Mouse (Mus musculus): ENCODE results near the gene Arfgef2. TPM values are rescaled to one million over a fixed set of nuclear protein-coding genes. Genes with fewer than 3 reads are reported as not detected.

The Arfgef2 gene
- polyA plus RNA-seq, 1 experiment from 2014 or later: 4.6 TPM

DNA sequence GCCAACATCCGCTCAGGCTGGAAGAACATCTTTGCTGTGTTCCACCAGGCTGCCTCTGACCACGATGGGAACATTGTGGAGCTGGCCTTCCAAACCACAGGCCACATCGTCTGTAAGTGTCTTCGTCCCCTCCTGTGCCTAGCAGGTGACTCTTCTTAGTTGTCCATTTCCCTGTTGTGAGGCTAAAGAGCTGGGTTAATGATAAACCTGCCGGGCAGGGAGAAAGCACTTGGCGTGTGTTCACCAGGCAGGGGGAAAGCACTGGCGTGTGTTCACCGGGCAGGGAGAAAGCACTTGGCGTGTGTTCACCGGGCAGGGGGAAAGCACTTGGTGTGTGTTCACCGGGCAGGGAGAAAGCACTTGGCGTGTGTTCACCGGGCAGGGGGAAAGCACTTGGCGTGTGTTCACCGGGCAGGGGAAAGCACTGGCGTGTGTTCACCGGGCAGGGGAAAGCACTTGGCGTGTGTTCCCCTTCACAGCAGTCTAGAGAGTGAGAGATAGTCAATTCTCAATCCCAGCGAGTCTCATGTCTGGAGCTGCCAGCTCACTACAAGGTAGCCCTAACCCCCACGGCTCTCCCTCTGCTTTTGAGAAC, 65.0 kb downstream of the Arfgef2 start:
- H3K4me2 ChIP-seq: no peak overlapping the region
- H3K36me3 ChIP-seq: peaks cover 92% of the 10 kb centered on the region
- H3K9me3 ChIP-seq: no peaks in the 10 kb centered on the region
- no peaks in the 10 kb centered on the region for H3K27me3 ChIP-seq
- no peaks in the 10 kb centered on the region for H3K4me1 ChIP-seq
- no peak overlapping the region for H3K9ac ChIP-seq
- H3K27ac ChIP-seq: no peak overlapping the region
- WGBS: 92% methylated on average over 20 of the region's 20 CpGs
- H3K4me3 ChIP-seq: no peak overlapping the region
- no peak for ATAC-seq (ENCODE audit: insufficient number of reproducible peaks, low FRiP score, low TSS enrichment, low read depth)

DNA sequence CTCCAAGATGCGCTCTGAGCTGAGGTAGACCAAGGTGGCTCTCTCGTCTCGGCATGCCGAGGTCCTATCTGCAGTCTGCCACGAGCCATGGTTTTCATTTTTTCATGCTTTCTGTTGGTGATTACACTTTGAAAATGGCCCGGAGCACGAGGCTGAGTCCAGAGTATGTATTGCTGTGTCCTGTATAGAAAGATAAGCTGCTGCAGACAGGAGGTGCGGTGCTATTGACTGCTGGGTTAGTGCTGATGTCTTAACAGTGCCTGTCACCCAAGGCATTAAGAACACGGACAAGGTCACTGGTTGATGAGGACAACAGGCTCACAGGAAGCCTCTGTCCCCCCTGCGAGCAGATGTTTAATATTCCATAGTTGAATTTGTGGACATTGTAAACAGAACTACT, 65.5 kb downstream of the Arfgef2 start:
- Histone ChIP-seq H3K36me3 (peaks cover 86% of the 10 kb centered on the region), H3K9ac (no peak overlapping the region), H3K27me3 (no peaks in the 10 kb centered on the region), H3K4me2 (no peak overlapping the region), H3K4me1 (no peaks in the 10 kb centered on the region), H3K9me3 (no peaks in the 10 kb centered on the region), H3K27ac (no peak overlapping the region), H3K4me3 (no peak overlapping the region)
- 90% methylated on average over 10 of the region's 10 CpGs for WGBS
- no peak for ATAC-seq (ENCODE audit: insufficient number of reproducible peaks, low FRiP score, low TSS enrichment, low read depth)

- Histone ChIP-seq H3K9me3 (no peaks in the 10 kb centered on the region), H3K9ac (no peak overlapping the region), H3K27ac (0 out of 2 replicates have a peak overlapping the region, but pooled peaks have one; percentile 55), H3K4me3 (no peak overlapping the region), H3K4me2 (no peak overlapping the region), H3K4me1 (no peaks in the 10 kb centered on the region), H3K27me3 (no peaks in the 10 kb centered on the region), H3K36me3 (peaks cover 70% of the 10 kb centered on the region)
- no peak for ATAC-seq (ENCODE audit: insufficient number of reproducible peaks, low FRiP score, low TSS enrichment, low read depth)
- 67% methylated on average over 10 of the region's 10 CpGs for WGBS
Measured at GRCm38 (mm10) chr2:166874675-166875280, 69.4 kb downstream of the Arfgef2 start.

- no peak overlapping the region for H3K4me2 ChIP-seq
- peaks cover 62% of the 10 kb centered on the region for H3K36me3 ChIP-seq
- no peak overlapping the region for H3K4me3 ChIP-seq
- no peak overlapping the region for H3K27ac ChIP-seq
- ATAC-seq (ENCODE audit: insufficient number of reproducible peaks, low FRiP score, low TSS enrichment, low read depth): no peak
- no peaks in the 10 kb centered on the region for H3K4me1 ChIP-seq
- no peaks in the 10 kb centered on the region for H3K9me3 ChIP-seq
- WGBS: 88% methylated on average over 6 of the region's 6 CpGs
- H3K27me3 ChIP-seq: no peaks in the 10 kb centered on the region
- H3K9ac ChIP-seq: no peak overlapping the region
Measured at GRCm38 (mm10) chr2:166875561-166875960, 70.2 kb downstream of the Arfgef2 start.

- no peak overlapping the region for H3K9ac ChIP-seq
- no peak overlapping the region for H3K4me3 ChIP-seq
- no peak overlapping the region for H3K27ac ChIP-seq
- no peaks in the 10 kb centered on the region for H3K9me3 ChIP-seq
- ATAC-seq (ENCODE audit: insufficient number of reproducible peaks, low FRiP score, low TSS enrichment, low read depth): no peak
- H3K4me2 ChIP-seq: no peak overlapping the region
- WGBS: 80% methylated on average over 10 of the region's 10 CpGs
- peaks cover 62% of the 10 kb centered on the region for H3K36me3 ChIP-seq
- no peaks in the 10 kb centered on the region for H3K27me3 ChIP-seq
- no peaks in the 10 kb centered on the region for H3K4me1 ChIP-seq
Measured at GRCm38 (mm10) chr2:166876331-166876730, 70.9 kb downstream of the Arfgef2 start.

DNA sequence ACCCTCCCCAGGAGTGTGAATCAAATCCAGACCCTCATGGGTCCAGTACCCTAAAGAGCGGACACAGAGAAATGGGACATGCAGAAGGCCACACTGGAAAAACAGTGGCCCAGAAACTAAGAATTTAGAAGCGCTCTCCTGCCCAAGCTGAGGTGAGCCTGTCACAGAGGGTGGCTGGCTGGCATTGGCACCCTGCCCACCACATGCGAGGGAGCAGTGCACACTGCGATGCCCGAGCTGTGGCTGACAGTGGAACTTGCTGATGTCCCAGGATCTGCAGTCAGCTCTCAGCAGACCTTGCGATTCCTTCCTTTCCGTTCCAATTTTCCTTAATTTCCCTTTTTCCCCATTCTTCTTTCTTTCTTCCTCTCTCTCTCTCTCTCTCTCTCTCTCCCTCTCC, 79.7 kb downstream of the Arfgef2 start:
- Histone ChIP-seq H3K9me3 (no peaks in the 10 kb centered on the region), H3K9ac (no peak overlapping the region)
- WGBS: 83% methylated on average over 7 of the region's 7 CpGs

GRCm38 (mm10) chr2:166885619-166886018, 80.2 kb downstream of the Arfgef2 start:
- H3K4me2 ChIP-seq: no peak overlapping the region
- H3K9ac ChIP-seq: no peak overlapping the region
- H3K4me3 ChIP-seq: no peak overlapping the region
- H3K27ac ChIP-seq: no peak overlapping the region
- no peaks in the 10 kb centered on the region for H3K27me3 ChIP-seq
- H3K4me1 ChIP-seq: no peaks in the 10 kb centered on the region
- H3K9me3 ChIP-seq: no peaks in the 10 kb centered on the region
- 64% methylated on average over 10 of the region's 10 CpGs for WGBS
- ATAC-seq (ENCODE audit: insufficient number of reproducible peaks, low FRiP score, low TSS enrichment, low read depth): no peak
- H3K36me3 ChIP-seq: peaks cover 43% of the 10 kb centered on the region

More for the DNA sequence above, 79.7 kb downstream of the Arfgef2 start:
- H3K27me3 ChIP-seq: no peaks in the 10 kb centered on the region
- no peaks in the 10 kb centered on the region for H3K4me1 ChIP-seq
- H3K27ac ChIP-seq: no peak overlapping the region
- H3K36me3 ChIP-seq: peaks cover 38% of the 10 kb centered on the region
- no peak overlapping the region for H3K4me3 ChIP-seq
- no peak overlapping the region for H3K4me2 ChIP-seq
- ATAC-seq (ENCODE audit: insufficient number of reproducible peaks, low FRiP score, low TSS enrichment, low read depth): no peak

DNA sequence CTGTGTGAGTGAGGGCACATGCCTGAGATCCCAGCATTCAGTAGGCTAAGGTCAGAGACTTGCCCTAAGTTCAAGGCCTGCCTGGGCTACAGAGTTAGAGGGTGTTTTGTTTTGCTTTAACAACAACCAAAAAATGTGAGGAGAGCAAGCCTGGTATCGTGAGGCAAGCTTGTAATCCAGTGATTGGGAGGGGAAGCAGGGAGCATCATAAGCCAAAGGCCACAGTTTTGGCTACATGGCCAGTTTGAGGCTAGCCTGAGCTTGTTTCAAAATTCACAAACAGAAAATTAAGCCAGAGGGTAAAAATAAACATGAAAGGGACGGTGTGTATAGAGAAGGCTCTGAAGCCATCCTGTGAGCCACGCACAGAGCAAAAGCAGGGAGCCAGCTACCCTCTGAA, 80.8 kb downstream of the Arfgef2 start:
- 86% methylated on average over 3 of the region's 3 CpGs for WGBS

GRCm38 (mm10) chr2:166887816-166888215, 82.4 kb downstream of the Arfgef2 start:
- 41% methylated on average over 11 of the region's 11 CpGs for WGBS
- Histone ChIP-seq H3K4me1 (no peaks in the 10 kb centered on the region), H3K4me2 (no peak overlapping the region), H3K4me3 (no peak overlapping the region), H3K27ac (no peak overlapping the region), H3K9me3 (no peaks in the 10 kb centered on the region), H3K27me3 (no peaks in the 10 kb centered on the region), H3K9ac (no peak overlapping the region), H3K36me3 (peaks cover 42% of the 10 kb centered on the region)
- ATAC-seq (ENCODE audit: insufficient number of reproducible peaks, low FRiP score, low TSS enrichment, low read depth): no peak

More for the DNA sequence above, 80.8 kb downstream of the Arfgef2 start:
- H3K4me2 ChIP-seq: no peak overlapping the region
- H3K9me3 ChIP-seq: no peaks in the 10 kb centered on the region
- H3K36me3 ChIP-seq: peaks cover 40% of the 10 kb centered on the region
- no peaks in the 10 kb centered on the region for H3K27me3 ChIP-seq
- no peak overlapping the region for H3K4me3 ChIP-seq
- ATAC-seq (ENCODE audit: insufficient number of reproducible peaks, low FRiP score, low TSS enrichment, low read depth): no peak
- H3K9ac ChIP-seq: no peak overlapping the region
- H3K27ac ChIP-seq: no peak overlapping the region
- H3K4me1 ChIP-seq: no peaks in the 10 kb centered on the region

DNA sequence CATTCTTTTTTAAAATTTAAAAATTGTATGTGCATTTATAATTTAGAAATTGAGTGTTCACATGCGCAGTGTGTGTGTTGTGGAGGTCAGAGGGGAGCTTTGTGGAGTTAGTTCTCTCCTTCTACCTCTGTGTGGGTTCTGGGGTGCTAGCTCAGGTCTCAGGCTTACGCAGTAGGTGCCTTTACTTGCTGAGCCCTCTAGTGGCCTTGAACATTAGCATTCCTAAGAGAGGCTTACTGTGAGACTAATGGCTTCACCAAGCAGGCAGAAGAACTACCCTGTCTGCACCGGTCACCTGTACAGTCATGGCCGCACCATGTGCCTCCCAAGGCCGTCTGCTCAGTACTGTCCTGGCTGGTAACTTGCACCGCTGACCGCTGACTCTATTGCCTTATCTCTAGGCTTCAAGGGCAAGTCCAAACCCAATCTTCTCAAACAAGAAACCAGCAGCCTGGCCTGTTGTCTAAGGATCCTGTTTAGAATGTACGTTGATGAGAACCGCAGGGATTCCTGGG, 86.0 kb downstream of the Arfgef2 start:
- ATAC-seq (ENCODE audit: insufficient number of reproducible peaks, low FRiP score, low TSS enrichment, low read depth): no peak
- Histone ChIP-seq H3K4me3 (no peak overlapping the region), H3K27me3 (no peaks in the 10 kb centered on the region), H3K36me3 (peaks cover 47% of the 10 kb centered on the region), H3K9ac (no peak overlapping the region), H3K9me3 (no peaks in the 10 kb centered on the region), H3K4me1 (no peaks in the 10 kb centered on the region), H3K4me2 (no peak overlapping the region), H3K27ac (no peak overlapping the region)
- WGBS: 76% methylated on average over 9 of the region's 9 CpGs

DNA sequence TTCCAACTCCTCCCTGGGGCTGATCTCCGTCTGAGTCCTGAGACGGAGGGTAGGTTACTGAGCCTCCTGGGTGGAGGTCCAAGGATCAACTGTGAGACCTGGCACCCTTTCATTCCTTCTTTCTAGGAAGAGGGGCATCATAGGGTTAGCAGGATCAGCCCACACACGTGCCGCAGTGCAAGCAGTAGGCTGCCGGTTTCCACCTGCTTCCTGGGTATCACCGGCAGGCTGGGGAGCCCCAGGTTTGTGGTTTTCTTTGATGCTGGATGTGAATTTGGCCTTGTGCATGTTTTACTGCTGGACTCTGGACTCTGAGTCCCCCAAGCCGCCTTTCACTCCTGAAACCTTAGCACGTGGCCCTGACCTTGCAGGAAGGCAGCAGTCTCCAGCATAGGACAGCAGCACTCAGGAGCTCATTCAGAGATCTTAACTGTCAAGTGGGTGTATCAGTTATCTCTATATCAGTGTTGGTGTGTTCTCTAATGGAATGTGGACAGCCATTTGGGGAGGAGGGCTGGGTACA, 86.8 kb downstream of the Arfgef2 start:
- Histone ChIP-seq H3K27ac (no peak overlapping the region), H3K4me1 (no peaks in the 10 kb centered on the region), H3K9ac (no peak overlapping the region), H3K27me3 (no peaks in the 10 kb centered on the region), H3K9me3 (no peaks in the 10 kb centered on the region), H3K36me3 (peaks cover 44% of the 10 kb centered on the region), H3K4me2 (no peak overlapping the region), H3K4me3 (no peak overlapping the region)
- WGBS: 90% methylated on average over 8 of the region's 8 CpGs
- no peak for ATAC-seq (ENCODE audit: insufficient number of reproducible peaks, low FRiP score, low TSS enrichment, low read depth)

DNA sequence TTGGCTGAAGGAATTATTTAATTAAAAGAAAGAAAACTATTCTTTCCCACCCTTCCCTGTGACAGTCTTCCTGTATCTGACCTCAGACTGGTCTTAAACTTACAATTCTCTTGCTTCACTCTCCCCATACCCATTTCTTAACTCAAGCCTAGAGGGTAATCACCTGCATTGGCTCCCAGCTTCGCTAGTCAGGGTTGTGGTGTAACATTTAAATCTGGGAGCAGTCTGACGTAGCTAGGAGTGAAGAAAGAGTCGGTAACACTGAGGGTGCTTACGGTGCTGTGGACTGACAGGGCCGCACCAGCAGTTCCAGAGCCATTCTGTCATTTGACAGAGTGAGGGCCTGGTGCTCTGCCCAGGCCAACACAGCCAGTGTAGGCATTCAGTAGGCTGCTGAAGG, 87.6 kb downstream of the Arfgef2 start:
- no peak overlapping the region for H3K27ac ChIP-seq
- no peak overlapping the region for H3K9ac ChIP-seq
- ATAC-seq (ENCODE audit: insufficient number of reproducible peaks, low FRiP score, low TSS enrichment, low read depth): no peak
- H3K4me2 ChIP-seq: no peak overlapping the region
- peaks cover 43% of the 10 kb centered on the region for H3K36me3 ChIP-seq
- H3K27me3 ChIP-seq: no peaks in the 10 kb centered on the region
- WGBS: 90% methylated on average over 5 of the region's 5 CpGs
- H3K9me3 ChIP-seq: no peaks in the 10 kb centered on the region
- no peak overlapping the region for H3K4me3 ChIP-seq
- no peaks in the 10 kb centered on the region for H3K4me1 ChIP-seq
